Mouse (Mus musculus) MEL (cell line): ENCODE results near the gene Atp13a3. TPM values are rescaled to one million over a fixed set of nuclear protein-coding genes. Genes with fewer than 3 reads are reported as not detected.

Source experiments
- DNase-seq: peaks from one replicate; pipeline ENCODE4 v3.0.0; 2011; ENCODE audit warnings: low read depth, low spot score
- H3K27ac ChIP-seq: 2 replicates; pipeline ENCODE4 v1.5.1; 2012; ENCODE audit warnings: low read depth, mild to moderate bottlenecking, control low read depth, low read length, moderate library complexity; ENCODE audit not compliant: control insufficient read depth
- H3K27me3 ChIP-seq, 2 experiments: fragments of 150-350 bp in 1 of 2; sonication (generic) in 1 of 2; 2 replicates each; pipeline ENCODE4 v1.6.1; 2012; ENCODE audit warnings: low read length in 2 of 2, mild to moderate bottlenecking in 2 of 2, improper control_type of control experiment in 1 of 2, moderate library complexity in 1 of 2; ENCODE audit not compliant: insufficient read depth in 2 of 2, control insufficient read depth in 1 of 2
- H3K36me3 ChIP-seq, 2 experiments: 2 replicates each; pipeline ENCODE4 v1.6.1; 2012 to 2014; ENCODE audit warnings: low read length in 2 of 2, improper control_type of control experiment in 1 of 2, inconsistent platforms in 1 of 2, mild to moderate bottlenecking in 1 of 2; ENCODE audit not compliant: insufficient read depth in 2 of 2, control insufficient read depth in 1 of 2
- H3K4me1 ChIP-seq, 2 experiments: fragments of 150-350 bp in 1 of 2; sonication (generic) in 1 of 2; 2 replicates each; pipeline ENCODE4 v1.6.1; 2012; ENCODE audit warnings: low read length in 2 of 2, improper control_type of control experiment in 1 of 2, mild to moderate bottlenecking in 1 of 2; ENCODE audit not compliant: insufficient read depth in 2 of 2, control insufficient read depth in 1 of 2
- H3K4me3 ChIP-seq, 2 experiments: fragments of 150-350 bp in 1 of 2; sonication (generic) in 1 of 2; 2 replicates each; pipeline ENCODE4 v1.5.1; 2012; ENCODE audit warnings: low read depth in 2 of 2, low read length in 2 of 2, mild to moderate bottlenecking in 2 of 2, moderate library complexity in 2 of 2, control low read depth in 1 of 2, improper control_type of control experiment in 1 of 2; ENCODE audit not compliant: control insufficient read depth in 1 of 2, insufficient read depth in 1 of 2
- H3K79me2 ChIP-seq: 2 replicates; pipeline ENCODE4 v1.6.1; 2012; ENCODE audit warnings: mild to moderate bottlenecking, low read length, moderate library complexity; ENCODE audit not compliant: control insufficient read depth, poor library complexity, insufficient read depth
- H3K9ac ChIP-seq: 2 replicates; pipeline ENCODE4 v1.6.1; 2012; ENCODE audit warnings: low read depth, mild to moderate bottlenecking, control low read depth, low read length, moderate library complexity; ENCODE audit not compliant: control insufficient read depth, poor library complexity, severe bottlenecking
- H3K9me3 ChIP-seq: fragments of 150-350 bp; sonication (generic); replicated peaks from 2 replicates; pipeline ENCODE4 v1.6.1; 2012; ENCODE audit warnings: mild to moderate bottlenecking, low read length, improper control_type of control experiment, moderate library complexity; ENCODE audit not compliant: insufficient read depth
- CHD2 ChIP-seq: IDR thresholded peaks from 2 replicates; pipeline ENCODE4 v1.6.1; 2011; ENCODE audit warnings: low read length, improper control_type of control experiment
- CTCF ChIP-seq, 3 experiments: IDR thresholded peaks in 2 of 3; conservative IDR thresholded peaks in 1 of 3; 2 replicates each; pipeline ENCODE4 v1.5.1; 2011 to 2012; ENCODE audit warnings: low read length in 3 of 3, low read depth in 2 of 3, mild to moderate bottlenecking in 2 of 3, improper control_type of control experiment in 1 of 3, inconsistent platforms in 1 of 3, mixed read lengths in 1 of 3, moderate library complexity in 1 of 3; ENCODE audit not compliant: control insufficient read depth in 1 of 3, insufficient read depth in 1 of 3, poor library complexity in 1 of 3, severe bottlenecking in 1 of 3
- E2F4 ChIP-seq: IDR thresholded peaks from 2 replicates; pipeline ENCODE4 v1.6.1; 2011; ENCODE audit warnings: low read depth, low read length, improper control_type of control experiment, borderline replicate concordance
- ELF1 ChIP-seq: IDR thresholded peaks from 2 replicates; pipeline ENCODE4 v1.6.1; 2014; ENCODE audit warnings: low read depth, mild to moderate bottlenecking, inconsistent platforms, low read length, improper control_type of control experiment, moderate library complexity
- ETS1 ChIP-seq: IDR thresholded peaks from 2 replicates; pipeline ENCODE4 v1.6.1; 2012; ENCODE audit warnings: low read depth, mild to moderate bottlenecking, inconsistent platforms, low read length, improper control_type of control experiment, moderate library complexity
- HCFC1 ChIP-seq: IDR thresholded peaks from 2 replicates; pipeline ENCODE4 v1.6.1; 2012; ENCODE audit warnings: low read depth, mild to moderate bottlenecking, inconsistent platforms, low read length, improper control_type of control experiment, moderate library complexity
- MAFK ChIP-seq: IDR thresholded peaks from 2 replicates; pipeline ENCODE4 v1.6.1; 2011; ENCODE audit warnings: low read depth, mild to moderate bottlenecking, low read length, improper control_type of control experiment, borderline replicate concordance
- MAX ChIP-seq: IDR thresholded peaks from 2 replicates; pipeline ENCODE4 v1.6.1; 2011; ENCODE audit warnings: low read length, improper control_type of control experiment
- MEF2A ChIP-seq: IDR thresholded peaks from 2 replicates; pipeline ENCODE4 v1.6.1; 2014; ENCODE audit warnings: low read depth, mild to moderate bottlenecking, inconsistent platforms, low read length, improper control_type of control experiment; ENCODE audit not compliant: poor library complexity, insufficient replicate concordance, severe bottlenecking; ENCODE audit errors: extremely low read depth
- MYC ChIP-seq: IDR thresholded peaks from 2 replicates; pipeline ENCODE4 v1.6.1; 2011; ENCODE audit warnings: low read depth, mild to moderate bottlenecking, low read length, improper control_type of control experiment, moderate library complexity
- NELFE ChIP-seq: IDR thresholded peaks from 2 replicates; pipeline ENCODE4 v1.6.1; 2011; ENCODE audit warnings: low read depth, low read length, improper control_type of control experiment
- POLR2AphosphoS2 ChIP-seq: IDR thresholded peaks from 2 replicates; pipeline ENCODE4 v1.6.1; 2011; ENCODE audit warnings: low read length, improper control_type of control experiment
- POLR2AphosphoS5 ChIP-seq: IDR thresholded peaks from 2 replicates; pipeline ENCODE4 v1.6.1; 2012; ENCODE audit warnings: low read depth, borderline replicate concordance, mild to moderate bottlenecking, inconsistent platforms, low read length, moderate library complexity, mixed read lengths
- RCOR1 ChIP-seq: IDR thresholded peaks from 2 replicates; pipeline ENCODE4 v1.6.1; 2012; ENCODE audit warnings: low read depth, mild to moderate bottlenecking, inconsistent platforms, low read length, improper control_type of control experiment
- SIN3A ChIP-seq: IDR thresholded peaks from 2 replicates; pipeline ENCODE4 v1.6.1; 2012; ENCODE audit warnings: low read length, improper control_type of control experiment, inconsistent platforms
- TBP ChIP-seq: IDR thresholded peaks from 2 replicates; pipeline ENCODE4 v1.8.0; 2011; ENCODE audit warnings: low read depth, low read length, improper control_type of control experiment
- TCF12 ChIP-seq: IDR thresholded peaks from 2 replicates; pipeline ENCODE4 v1.6.1; 2014; ENCODE audit warnings: low read depth, mild to moderate bottlenecking, inconsistent platforms, low read length, improper control_type of control experiment, moderate library complexity
- UBTF ChIP-seq: IDR thresholded peaks from 2 replicates; pipeline ENCODE4 v1.6.1; 2012; ENCODE audit warnings: low read depth, mild to moderate bottlenecking, inconsistent platforms, low read length, improper control_type of control experiment, moderate library complexity, borderline replicate concordance; ENCODE audit not compliant: insufficient read depth
- USF1 ChIP-seq: IDR thresholded peaks from 2 replicates; pipeline ENCODE4 v1.6.1; 2014; ENCODE audit warnings: low read depth, mild to moderate bottlenecking, inconsistent platforms, low read length, improper control_type of control experiment, moderate library complexity
- USF2 ChIP-seq, 2 experiments: IDR thresholded peaks; 2 replicates each; pipeline ENCODE4 v1.6.1; 2011 to 2012; ENCODE audit warnings: improper control_type of control experiment in 2 of 2, low read length in 2 of 2, borderline replicate concordance in 1 of 2, inconsistent platforms in 1 of 2, low read depth in 1 of 2, mild to moderate bottlenecking in 1 of 2; ENCODE audit not compliant: insufficient read depth in 1 of 2
- ZC3H11A ChIP-seq: IDR thresholded peaks from 2 replicates; pipeline ENCODE4 v1.6.1; 2012; ENCODE audit warnings: low read depth, mild to moderate bottlenecking, inconsistent platforms, low read length, improper control_type of control experiment
- ZKSCAN1 ChIP-seq: IDR thresholded peaks from 2 replicates; pipeline ENCODE4 v1.6.1; 2012; ENCODE audit warnings: low read depth, mild to moderate bottlenecking, inconsistent platforms, low read length, improper control_type of control experiment, moderate library complexity
- ZMIZ1 ChIP-seq: IDR thresholded peaks from 2 replicates; pipeline ENCODE4 v1.6.1; 2012; ENCODE audit warnings: low read depth, mild to moderate bottlenecking, inconsistent platforms, low read length, improper control_type of control experiment, moderate library complexity
- polyA plus RNA-seq, 2 experiments: library from polyadenylated mRNA; stranded (reverse) in 1 of 2; unstranded in 1 of 2; fragments of >175 nt in 1 of 2; fragments of >200 nt in 1 of 2; gene quantifications; 2 replicates each; pipeline versions ENCODE4 v1.2.1 to v1.2.4; 2012; ENCODE audit warnings: low replicate concordance in 2 of 2, low read depth in 1 of 2; ENCODE audit not compliant: insufficient read length in 2 of 2, insufficient read depth in 1 of 2, missing spikeins in 1 of 2
- total RNA-seq: library from RNA; depleted of rRNA; stranded (reverse); fragments of 300-350 nt; gene quantifications from 2 replicates; pipeline ENCODE4 v1.2.3, GENCODE M21; 2012

Atp13a3 gene
- total and polyA plus RNA-seq, 3 experiments: 93.3 to 120 (median 117) TPM

- Histone ChIP-seq H3K27ac (no peak within 1 kb of the TSS), H3K9me3 (no peaks in the 10 kb centered on the region), H3K4me1 (no peaks in the 10 kb centered on the region), H3K4me3 (no peak within 1 kb of the TSS), H3K9ac (no peak within 1 kb of the TSS), H3K27me3 (peaks cover 1 to 6% of the 10 kb centered on the region in 2 experiments; a peak in 3 of 4 replicates), H3K79me2 (no peaks in the 10 kb centered on the region), H3K36me3 (no peaks in the 10 kb centered on the region)
- no peak for TF ChIP-seq ETS1
- TF ChIP-seq TCF12: no peak
- no peak for TF ChIP-seq MYC
- no peak for TF ChIP-seq USF2 (IDR thresholded peaks at IDR 0.05; ENCODE audit: borderline replicate concordance in 1 of 2, insufficient read depth in 1 of 2, low read depth in 1 of 2, low read length in 2 of 2)
- no peak for TF ChIP-seq USF1
- no peak for TF ChIP-seq CTCF (IDR thresholded peaks at IDR 0.05 in 2 of 3, conservative IDR thresholded peaks at IDR 0.05 in 1 of 3; ENCODE audit: control insufficient read depth in 1 of 3, insufficient read depth in 1 of 3, low read depth in 2 of 3, low read length in 3 of 3, poor library complexity in 1 of 3, severe bottlenecking in 1 of 3)
- no peak for TF ChIP-seq MAX
- no peak for TF ChIP-seq MAFK
- no peak for TF ChIP-seq SIN3A
- no peak for TF ChIP-seq ZMIZ1
- no peak for TF ChIP-seq UBTF
- TF ChIP-seq POLR2AphosphoS5: no peak
- no peak for TF ChIP-seq ZC3H11A
- no peak for TF ChIP-seq HCFC1
- no peak for TF ChIP-seq ELF1
- TF ChIP-seq TBP: no peak
- TF ChIP-seq MEF2A: no peak
- no peak for TF ChIP-seq RCOR1
- TF ChIP-seq NELFE: no peak
- no peak for DNase-seq
These were observed 138.4 kb downstream of the Atp13a3 start, which contains the start of gene Cpn2 for GRCm38 (mm10) chr16:30267359-30267758. Cpn2 (minus strand) TSS chr16:30267499.

GRCm38 (mm10) chr16:30266561-30266960 lies 139.2 kb downstream of the Atp13a3 start:
- H3K36me3 ChIP-seq: 0 out of 4 replicates have a peak, but pooled peaks cover 0 to 2% of the 10 kb centered on the region in 2 experiments
- no peaks in the 10 kb centered on the region for H3K79me2 ChIP-seq
- no peaks in the 10 kb centered on the region for H3K9me3 ChIP-seq
- no peak for DNase-seq
- peaks cover 0 to 4% of the 10 kb centered on the region in 2 experiments; a peak in 1 of 4 replicates for H3K4me1 ChIP-seq
- no peak overlapping the region for H3K27ac ChIP-seq
- H3K9ac ChIP-seq: no peak overlapping the region
- no peak overlapping the region for H3K4me3 ChIP-seq
- no peak for TF ChIP-seq ZMIZ1
- TF ChIP-seq E2F4: no peak
- no peak for TF ChIP-seq ZKSCAN1
- no peak for TF ChIP-seq ELF1
- no peak for TF ChIP-seq CHD2
- TF ChIP-seq ETS1: no peak
- TF ChIP-seq POLR2AphosphoS2: no peak
- peaks cover 1 to 6% of the 10 kb centered on the region in 2 experiments; a peak in 3 of 4 replicates for H3K27me3 ChIP-seq
